Mouse (Mus musculus): ENCODE measurements around the gene Apln.

Apln gene

DNA sequence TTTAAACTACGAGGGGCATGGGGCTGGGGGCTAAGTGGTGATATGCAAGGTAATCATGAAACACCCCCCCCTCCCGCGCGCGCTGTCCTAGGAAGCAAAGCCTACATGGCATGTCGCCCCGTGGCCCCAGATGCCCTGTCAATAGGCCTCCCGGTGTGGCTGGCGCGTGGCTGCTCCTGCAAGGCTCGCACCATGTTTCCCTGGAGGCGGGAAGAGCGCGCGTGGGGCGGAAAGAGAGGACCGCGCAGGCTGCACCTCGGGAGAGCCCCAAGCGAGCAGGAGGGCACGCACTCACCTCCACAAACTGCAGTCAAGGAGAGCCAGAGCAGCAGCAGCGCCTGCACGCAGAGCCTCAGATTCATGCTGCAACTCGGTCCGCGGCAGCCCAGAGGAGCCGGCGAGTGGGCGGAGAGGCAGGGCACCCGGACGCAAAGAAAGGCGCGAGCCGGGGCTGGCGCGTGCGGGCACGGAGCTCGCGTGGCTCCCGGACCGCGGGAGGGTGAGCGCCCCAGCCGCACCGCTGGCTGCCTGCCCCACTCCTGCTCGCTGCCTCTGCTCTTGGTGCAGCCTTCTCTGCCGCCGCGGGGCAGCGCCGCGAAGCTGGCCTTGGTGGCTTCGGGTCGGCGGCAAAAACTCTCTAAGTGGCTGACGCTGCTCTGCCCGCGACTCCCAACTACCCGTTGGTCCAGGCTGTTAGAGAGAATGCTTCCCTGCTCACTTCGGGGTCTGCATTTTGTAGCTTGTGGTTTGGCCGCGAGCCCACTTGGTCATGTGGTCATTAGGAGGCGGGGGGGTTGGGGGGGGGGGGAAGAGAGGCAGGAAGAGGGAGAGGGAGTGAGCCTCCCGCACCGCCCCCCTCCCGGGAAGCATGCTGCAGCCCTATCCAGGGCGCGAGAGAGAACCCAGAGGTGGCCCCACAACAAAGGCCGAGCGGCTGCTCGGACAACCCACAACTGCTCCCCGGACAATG is at the start of gene Apln:
TSS of gene Apln (minus strand) at position 710 of the 970 bp plus-strand sequence.
- DNase-seq (ENCODE audit: low spot score in 2 of 2), result no peak

DNA sequence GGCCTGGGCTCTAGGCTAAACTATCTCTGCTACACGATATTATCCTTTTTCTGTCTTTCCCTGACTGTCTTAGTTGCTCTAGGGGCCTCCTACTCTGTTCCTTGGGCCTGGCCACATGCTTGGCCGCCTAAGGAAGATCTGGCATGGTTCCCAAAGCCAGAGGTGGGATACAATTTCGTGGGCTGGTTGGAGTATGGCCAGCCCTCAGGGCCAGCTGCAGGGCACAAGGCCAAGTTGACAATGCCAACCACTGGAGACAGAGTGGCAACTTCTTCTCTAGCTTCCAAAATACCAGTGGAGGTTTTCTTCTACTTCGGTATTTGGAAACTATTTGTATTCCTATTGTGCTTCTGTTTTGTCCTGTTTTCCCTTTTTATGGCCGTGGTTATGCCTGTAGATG is 47.7 kb upstream of the Apln start:
- no peak for DNase-seq (ENCODE audit: low spot score in 2 of 2)

DNA sequence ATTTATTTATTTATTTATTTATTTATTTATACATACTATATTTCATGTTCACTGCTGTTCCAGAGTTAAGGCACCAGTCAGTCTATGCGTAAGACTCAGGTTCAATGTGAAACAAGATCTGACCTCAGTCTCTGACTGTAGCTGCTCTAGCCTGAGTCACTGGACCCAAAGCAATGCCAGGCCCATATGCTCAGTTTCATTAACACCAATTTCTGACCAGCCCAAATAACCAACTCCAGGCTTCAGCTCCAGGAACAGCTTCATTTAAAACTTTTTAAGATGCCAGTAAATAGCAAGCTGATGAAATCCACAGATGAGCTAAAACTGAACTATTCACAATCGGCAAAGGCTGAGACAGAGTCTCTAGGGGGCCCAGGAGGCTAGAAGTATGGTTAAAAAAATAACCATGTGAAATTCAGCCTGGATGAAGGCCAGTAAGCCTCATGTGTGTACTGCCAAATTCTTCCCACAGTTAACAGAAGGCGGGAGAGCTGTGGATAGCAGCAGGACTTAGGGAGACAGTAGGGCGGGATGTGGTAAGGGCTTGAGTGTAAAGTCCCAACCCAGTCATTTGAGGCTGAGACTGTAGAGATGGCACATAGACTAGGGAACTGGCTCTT is 42.3 kb upstream of the Apln start:
- no peak for DNase-seq (ENCODE audit: low spot score in 2 of 2)

DNA sequence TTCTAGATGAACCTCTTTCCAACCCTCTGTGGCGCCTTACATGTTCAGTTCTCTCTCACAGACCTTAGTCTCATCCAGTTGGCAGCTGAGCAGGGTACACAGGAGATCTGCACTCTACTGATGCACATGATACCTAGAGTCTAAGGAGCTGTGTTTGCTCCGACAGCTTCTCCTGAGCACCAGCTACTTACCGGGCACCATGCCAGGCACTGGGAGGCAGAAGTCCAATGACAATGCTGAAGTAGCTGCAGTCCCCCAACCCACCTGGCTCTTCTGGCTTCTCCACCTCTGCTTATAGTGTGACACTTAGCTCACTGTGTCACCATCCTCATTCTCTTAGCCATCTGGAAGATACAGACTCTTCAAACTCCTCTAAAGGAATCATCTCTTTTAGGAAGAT is 40.0 kb upstream of the Apln start:
- DNase-seq (ENCODE audit: low spot score in 2 of 2), result no peak

DNA sequence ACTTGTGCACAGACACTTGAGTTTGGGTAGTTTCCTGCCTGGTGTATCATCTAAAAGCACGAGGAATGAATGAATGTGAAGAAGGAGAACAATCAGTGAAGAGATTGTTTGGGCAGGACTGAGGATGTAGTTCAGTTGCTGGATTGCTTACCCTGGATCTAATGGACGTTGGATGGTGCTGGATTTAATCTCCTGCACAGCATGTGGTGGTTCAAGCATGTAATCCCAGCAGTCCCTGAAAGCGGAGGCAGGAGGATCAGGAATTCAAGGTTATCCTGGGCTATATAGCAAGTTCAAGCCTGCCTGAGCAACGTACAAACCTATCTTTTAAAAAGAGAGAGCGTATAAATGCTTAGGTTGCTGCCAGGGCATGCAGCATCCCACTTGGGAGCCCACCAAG is 37.7 kb upstream of the Apln start:
- no peak for DNase-seq (ENCODE audit: low spot score in 2 of 2)

DNA sequence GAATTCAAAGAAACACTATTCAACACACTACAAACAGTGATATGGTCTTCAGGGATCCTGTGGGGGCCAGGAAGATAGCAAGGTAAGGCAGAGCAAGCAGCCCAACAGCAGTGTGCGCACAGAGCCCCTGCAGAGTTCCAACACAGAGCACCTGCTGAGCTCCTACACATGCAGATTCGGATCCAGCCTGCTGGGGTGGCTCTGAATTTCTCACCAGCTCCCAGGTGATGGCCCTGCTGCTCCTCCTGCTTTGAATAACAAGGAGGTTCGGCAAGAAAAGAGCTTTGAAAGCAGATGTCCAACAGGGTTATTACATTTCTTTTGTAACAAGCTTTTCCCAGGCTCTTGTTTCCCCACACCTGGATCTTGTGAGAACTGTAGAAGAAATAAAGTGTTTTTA is 37.3 kb upstream of the Apln start:
- no peak for DNase-seq (ENCODE audit: low spot score in 2 of 2)

DNA sequence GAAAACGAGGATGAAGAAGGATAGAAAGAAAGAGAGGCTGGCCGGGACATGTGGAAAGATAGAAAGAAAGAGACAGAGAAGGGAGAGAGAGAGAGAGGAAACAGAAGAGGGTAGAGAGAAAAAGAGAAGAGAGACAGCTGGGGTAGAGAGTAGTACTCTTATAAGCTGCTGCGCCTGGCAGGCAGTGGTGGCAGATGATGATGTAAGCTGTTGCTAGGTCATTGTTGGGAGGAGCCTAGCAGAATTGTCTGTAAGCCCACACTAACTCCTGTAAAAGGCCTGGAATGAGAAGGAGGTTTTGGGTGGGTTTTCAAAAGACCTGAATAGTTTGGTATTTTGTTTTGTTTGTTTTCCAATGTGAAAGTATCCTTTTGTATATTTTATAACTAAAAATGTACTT is 32.2 kb upstream of the Apln start:
- DNase-seq (ENCODE audit: low spot score in 2 of 2), result no peak

DNA sequence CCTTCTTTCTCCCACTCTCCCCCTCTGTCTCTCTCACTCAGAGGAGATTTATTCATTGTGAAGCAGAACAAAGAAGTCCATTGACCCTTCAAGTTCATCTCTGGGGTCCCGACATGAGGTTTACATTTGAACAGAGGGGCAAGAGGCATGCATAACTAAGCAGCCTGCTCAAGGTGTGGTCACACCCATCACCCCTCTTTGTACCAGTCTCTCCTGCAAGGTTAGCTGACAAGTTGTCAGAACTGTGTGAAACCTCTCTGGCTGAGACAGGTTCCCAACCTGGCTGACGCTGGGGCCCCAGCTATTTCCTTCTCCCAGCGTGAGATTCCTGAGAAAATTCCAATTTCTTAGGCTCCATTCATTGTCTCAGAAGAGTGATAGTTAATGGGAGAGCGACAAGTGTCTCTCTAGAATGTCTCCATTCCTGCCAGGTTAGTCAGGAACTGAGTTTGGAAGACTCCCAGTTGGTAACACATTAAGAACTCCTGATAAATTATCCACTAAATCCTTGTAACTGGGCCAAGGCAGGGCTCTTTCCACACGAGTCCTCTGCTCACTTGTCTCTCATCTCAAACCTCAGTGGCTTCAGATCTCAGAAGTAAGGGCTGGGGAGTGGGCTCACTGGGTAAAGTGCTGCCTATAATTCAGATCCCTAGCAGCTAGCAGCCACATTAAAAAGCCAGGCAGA is 29.7 kb upstream of the Apln start:
- no peak for DNase-seq (ENCODE audit: low spot score in 2 of 2)

DNA sequence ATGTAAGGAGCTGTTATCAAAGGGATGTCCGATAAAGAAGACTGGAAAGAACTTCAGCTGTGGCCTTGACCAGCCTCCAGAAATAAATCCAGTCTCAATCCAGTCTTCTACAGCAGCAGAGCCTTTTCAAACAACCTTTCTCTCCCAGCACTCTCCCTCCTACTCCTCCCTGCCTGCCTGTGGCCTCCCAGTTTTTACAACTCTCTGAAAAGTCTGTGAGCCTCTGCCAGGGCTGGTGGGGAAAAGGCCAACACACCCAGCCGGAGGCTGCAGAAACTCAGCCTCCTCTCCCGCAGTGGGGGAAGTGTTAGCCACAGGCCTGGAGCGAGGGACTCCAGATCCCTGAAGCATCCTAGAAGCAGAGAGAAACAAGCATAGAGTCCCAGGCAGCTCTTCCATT is 27.8 kb upstream of the Apln start:
- DNase-seq (ENCODE audit: low spot score in 2 of 2), result no peak

DNA sequence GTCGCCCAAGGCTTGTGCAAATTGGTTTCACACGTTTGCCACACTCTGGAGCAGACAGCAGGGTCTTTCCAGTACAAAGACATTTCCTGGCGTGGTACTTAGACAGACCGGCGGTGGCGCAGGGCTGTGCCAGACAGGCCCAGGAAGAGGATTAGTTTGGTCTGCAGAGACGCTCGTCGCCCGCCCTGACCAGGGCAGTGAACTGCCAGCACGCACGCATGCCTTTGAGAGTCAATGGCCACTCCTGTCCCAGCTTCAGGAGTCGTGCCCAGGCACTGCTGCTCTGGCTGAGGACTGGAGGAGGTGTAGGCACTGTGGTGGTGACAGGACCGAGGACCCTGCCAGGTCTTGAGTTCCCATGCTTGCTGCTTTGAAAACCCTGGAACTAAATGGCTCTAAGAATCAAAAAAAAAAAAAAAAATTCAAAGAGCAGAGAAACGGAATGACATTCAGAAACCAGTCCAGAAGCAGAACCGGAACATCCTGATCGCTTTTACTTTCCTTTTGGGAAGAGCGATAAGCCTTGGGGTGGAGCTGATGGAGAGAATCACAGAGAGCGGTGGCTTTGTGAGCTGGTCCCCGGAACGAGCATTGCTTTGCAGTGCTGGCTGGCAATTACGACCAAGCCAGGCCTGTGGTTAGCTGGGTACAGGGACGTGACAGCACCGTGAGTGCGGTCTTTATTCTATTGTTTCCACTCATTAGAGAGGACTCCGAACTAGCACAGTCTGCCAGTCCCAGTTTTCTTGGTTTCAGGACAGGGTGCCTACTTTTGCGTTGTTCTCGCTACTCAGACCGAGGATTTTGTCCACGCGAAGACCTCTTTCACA is 19.7 kb upstream of the Apln start:
- peak in 1 of 2 experiments; percentile 17 for DNase-seq (ENCODE audit: low spot score in 2 of 2)

DNA sequence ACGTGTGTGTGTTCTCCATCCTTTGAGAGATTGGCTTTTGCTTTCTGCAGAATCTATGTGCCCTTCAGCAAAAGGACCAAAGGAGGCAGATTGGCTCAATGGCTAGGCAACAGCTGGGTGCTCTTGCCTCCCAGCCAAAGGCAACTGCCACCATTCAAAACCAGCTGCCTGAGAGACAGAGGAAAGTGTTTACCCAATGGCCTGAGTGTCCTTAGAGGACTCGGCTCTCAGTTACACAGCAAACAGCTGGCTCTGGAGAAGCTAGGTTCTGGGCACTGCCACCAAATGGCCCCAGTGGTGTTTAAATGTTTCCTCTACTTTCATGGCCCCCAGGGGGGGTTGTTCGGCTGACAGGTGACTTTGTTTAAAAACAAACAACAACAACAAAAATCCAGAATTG is 19.1 kb upstream of the Apln start:
- DNase-seq (ENCODE audit: low spot score in 2 of 2), result no peak

DNA sequence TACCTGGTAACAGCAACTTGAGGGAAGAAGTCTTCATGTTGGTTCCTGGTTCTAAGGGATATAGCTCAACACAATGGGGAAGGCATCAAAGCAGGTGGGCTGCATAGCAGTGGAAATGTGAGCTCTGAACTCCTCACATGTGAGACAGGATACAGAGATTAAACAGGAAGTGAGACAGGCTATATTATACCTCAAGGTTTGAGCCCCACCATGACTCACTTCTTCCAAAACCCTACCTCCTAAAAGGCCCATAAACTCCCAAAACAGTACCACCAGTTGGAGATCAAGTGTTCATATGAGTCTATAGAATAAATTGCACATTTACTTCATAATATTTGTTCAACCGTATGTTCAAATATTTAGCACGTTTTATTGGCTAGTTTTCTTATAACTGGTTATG is 11.7 kb upstream of the Apln start:
- DNase-seq (ENCODE audit: low spot score in 2 of 2), result no peak

DNA sequence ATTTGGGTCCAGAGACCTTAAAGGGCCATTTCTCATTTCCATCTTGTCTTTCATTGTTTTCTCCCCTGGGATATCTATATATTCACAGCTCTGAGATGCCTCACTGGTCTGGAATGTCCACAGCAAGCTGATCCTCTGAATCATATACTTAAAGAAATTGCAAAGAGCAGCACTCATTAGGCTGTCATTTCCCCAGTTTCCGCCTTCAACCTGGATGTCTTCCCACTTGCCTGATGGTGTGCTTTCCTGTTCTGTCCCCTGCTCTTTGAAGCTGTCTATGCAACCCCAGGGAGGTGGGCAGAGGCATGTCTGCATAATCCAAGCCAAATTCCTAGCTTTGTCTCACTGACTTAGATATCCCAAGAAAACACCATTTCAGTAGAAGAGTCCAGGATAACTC is 9.6 kb upstream of the Apln start:
- no peak for DNase-seq (ENCODE audit: low spot score in 2 of 2)

DNA sequence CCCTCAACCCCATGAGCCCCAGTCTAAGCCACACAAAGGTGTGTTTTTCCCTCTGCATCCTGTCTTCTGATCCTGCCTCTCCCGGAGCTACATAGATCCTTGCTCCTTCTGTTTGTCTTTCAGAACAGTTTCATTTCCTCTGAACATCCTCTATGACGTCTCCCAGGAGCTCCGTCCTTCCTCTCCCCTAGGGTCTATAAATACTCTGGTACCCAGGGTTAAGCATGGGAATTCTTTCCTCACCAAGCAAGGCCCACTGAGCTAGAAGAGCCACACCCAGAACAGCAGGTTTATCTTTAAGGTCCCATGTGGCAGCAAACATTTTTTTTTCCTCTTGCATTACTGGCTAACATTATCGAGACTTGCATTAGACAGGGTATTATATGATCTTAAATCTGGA is 8.1 kb upstream of the Apln start:
- DNase-seq (ENCODE audit: low spot score in 2 of 2), result no peak

DNA sequence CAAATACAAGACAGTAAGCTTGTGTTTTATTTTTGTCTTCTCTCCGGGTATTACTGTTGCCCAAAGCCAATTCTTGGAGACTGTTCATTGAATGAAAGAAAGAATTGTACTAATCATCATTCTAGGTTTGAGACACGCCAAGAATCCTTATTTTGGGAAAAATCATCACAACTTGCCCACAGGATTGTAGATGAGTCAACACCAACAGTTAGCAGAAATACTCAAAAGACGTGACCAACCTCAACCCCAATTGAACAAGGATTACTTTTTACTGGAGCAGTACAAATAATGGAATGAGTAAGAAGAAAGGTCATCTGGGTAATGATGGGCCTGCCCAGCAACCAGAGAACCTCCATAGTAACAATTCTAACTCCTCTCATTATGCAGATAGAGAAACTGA is 5.7 kb upstream of the Apln start:
- DNase-seq (ENCODE audit: low spot score in 2 of 2), result no peak

DNA sequence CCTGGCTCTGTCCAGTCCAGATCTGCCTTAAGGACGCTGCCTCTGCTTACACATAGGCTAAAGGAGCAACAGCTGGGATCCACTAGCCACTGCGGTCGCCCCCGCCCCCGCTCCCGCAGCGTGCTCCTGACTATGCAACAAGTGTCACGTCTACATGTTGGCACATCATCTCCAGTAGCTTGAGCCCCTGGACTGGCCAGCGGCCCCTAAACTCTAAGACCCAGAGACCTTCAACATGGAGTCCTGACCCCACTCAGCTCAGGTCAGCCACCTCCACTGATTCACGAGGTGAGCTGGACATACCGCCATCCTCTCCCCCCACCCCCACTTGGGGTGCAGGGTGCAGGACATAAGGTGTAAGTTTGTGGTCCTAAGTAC is 898 bp downstream of the Apln start:
- DNase-seq (ENCODE audit: low spot score in 2 of 2), result no peak

DNA sequence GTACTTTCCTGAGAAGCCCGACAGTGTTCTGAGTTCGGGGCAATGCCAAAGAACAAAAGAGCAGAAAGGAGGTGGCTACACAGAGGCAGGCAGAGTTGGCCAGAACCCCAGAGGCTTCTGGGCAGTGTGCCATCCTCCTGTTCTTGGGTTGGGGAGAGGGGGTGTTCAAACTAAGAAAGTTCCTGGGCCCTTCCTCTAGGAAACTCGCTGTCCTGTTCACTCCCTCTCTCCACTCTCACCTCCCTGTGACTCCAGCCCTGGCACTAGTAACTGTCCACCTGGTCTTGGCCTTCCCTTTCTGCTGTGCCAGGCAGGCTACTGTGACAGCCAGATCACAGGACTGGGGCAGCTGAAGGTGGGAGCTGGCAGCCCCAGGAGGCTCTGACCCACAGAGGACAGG is 1.6 kb downstream of the Apln start:
- DNase-seq (ENCODE audit: low spot score in 2 of 2), result no peak

DNA sequence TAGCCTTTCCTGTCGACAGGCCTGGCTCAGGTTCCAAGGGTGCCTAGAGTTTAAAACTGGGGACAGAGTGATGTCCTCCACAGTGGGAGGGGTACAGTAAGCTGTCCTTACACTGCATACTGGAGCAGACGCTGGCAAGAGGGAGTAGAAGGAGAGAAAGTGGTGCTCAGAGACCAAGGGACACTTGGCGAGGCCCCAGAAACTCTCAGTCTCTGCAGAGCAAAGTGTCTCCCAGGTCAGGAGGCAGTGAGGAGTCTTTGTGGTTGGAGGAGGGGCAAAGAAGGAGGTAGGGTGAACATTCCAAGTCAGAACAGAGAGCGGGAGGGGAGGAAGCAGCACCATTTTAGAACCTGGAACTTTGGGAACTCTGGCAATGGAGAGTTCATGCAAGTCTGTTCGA is 2.8 kb downstream of the Apln start:
- DNase-seq (ENCODE audit: low spot score in 2 of 2), result no peak

DNA sequence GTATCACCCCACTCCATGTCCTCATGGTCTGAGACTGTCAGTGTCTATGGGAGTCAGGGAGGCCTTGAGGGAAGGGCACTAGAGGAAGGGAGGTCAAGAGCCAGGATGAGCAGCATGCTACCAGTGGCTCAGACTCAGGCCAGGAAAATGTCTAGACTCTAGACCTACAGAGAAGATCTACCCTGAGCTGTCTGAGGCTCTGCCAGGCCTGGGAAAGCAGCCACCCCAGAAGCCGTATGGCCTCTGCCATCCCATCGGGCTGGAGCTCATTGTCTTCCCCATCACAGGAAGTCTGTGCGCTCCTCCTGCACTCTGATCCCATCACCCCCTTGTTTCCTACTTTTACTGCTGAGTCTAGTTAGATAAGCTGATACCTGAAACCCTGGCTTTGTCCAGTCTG is 4.1 kb downstream of the Apln start:
- no peak for DNase-seq (ENCODE audit: low spot score in 2 of 2)

DNA sequence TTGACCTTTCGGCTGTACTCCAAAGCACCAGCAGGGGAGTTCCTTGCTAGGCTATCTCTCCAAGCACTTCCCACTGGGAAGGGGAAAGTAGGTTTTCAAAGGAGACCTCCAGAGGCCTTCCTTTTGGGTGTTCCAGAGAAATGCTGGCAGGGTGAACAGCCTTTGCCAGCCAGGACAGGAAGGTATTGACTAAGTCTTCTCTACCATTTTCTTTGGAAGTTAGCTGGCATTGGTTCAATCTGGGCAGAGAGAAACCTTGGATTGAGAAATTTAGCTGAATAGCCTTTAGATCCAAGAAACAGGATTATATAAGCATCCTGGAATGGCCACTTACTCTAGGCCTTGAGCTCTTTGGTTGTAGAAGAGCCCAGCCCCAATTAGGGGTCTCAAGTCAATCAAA is 11.8 kb downstream of the Apln start:
- DNase-seq (ENCODE audit: low spot score in 2 of 2), result no peak

DNA sequence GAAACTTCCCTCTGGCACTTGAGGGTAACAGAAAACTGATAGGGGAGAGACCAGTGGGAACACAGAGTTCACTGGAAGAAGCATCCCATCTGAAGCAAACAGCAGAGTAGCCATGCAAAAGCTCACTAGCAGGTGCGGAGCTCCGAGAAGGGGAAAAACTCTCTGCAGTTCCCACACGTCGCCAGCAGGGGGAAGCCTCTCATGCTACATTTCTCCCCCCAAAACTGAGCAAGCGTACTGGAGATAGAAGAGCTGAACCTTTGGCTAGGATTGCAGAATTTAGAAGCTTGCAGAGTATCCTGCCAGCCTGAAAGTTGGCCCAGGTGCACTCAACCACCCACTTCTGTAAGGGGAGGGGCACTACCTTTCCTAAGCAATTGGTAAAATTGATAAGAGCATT is 14.7 kb downstream of the Apln start:
- DNase-seq (ENCODE audit: low spot score in 2 of 2), result peak; percentile 25 to 47

DNA sequence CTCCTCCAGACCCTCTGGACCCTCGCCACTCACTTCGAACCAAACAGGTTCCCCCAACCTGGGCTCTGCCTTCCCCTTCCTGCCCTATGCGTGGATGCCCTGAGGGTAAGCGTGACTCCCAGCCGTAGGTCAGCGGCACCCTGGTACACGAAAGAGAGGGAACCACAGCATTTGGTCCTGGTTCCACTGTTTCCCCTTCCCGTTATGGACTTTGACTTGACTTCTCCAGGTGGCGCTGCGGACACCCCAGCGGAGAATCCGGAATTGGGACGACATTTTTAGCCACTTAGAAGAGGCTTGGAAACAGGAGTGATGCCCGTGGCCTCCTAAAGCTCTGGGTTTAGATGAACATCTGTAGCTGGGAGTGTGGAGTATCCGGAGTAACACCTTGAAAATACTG is 15.3 kb downstream of the Apln start:
- no peak for DNase-seq (ENCODE audit: low spot score in 2 of 2)

Data from spleen, postnatal 14 days (tissue).